Mouse (Mus musculus) lung, postnatal 14 days (tissue): ENCODE measurements around the gene Slc16a8.

Source experiments
- DNase-seq: peaks from one replicate; pipeline ENCODE4 v3.0.0; 2021

The Slc16a8 gene

GRCm38 (mm10) chr15:79212750-79213446 is 41.7 kb downstream of the Slc16a8 start:
- DNase-seq = no peak

GRCm38 (mm10) chr15:79210357-79210756 is 44.2 kb downstream of the Slc16a8 start:
- DNase-seq = no peak

GRCm38 (mm10) chr15:79208758-79209439 is 45.7 kb downstream of the Slc16a8 start:
- peak; percentile 41 for DNase-seq

GRCm38 (mm10) chr15:79208211-79208610 is 46.4 kb downstream of the Slc16a8 start:
- no peak for DNase-seq

GRCm38 (mm10) chr15:79202575-79202974 is 52.0 kb downstream of the Slc16a8 start:
- DNase-seq = no peak

GRCm38 (mm10) chr15:79201491-79202150 is 52.9 kb downstream of the Slc16a8 start:
- DNase-seq = no peak
